Mouse (Mus musculus) layer of hippocampus, adult 18-20 months (tissue): ENCODE data around the gene Prmt2. TPM values are rescaled to one million over a fixed set of nuclear protein-coding genes. Genes with fewer than 3 reads are reported as not detected.

Experiments used
- DNase-seq, 2 experiments: peaks; one replicate each; pipeline ENCODE4 v3.0.0; 2022; ENCODE audit warnings: low spot score in 2 of 2
- microRNA-seq, 2 experiments: library from miRNA; unstranded; fragments of <30 nt; microRNA quantifications; one replicate each; pipeline ENCODE4 v1.2.0; 2021
- total RNA-seq, 2 experiments: library from RNA; stranded (reverse); gene quantifications; 2 replicates each; pipeline ENCODE4 v1.2.3; 2021

Gene Prmt2
- total RNA-seq, 2 experiments from 2014 or later: 77.8 to 83.7 TPM

DNA sequence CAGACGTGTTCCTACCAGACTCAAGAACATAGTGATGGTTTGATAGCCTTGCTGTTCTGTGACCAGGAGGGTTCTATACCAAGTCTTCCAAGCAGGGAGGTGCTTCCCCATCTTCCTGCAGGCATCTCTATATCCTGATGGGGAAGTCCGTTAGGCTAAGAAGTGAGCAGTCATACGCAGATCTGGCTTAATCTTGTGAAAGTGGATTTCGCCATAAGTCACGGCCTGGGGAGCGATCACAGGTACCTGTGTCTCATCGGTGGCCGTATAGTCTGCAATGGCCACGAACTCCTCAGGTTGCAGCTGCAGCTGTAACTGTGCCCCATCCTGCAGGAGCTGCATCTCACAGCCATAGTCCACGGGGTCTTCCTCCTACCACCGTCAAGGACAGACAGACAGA is 11.7 kb downstream of the Prmt2 start:
- no peak for DNase-seq

DNA sequence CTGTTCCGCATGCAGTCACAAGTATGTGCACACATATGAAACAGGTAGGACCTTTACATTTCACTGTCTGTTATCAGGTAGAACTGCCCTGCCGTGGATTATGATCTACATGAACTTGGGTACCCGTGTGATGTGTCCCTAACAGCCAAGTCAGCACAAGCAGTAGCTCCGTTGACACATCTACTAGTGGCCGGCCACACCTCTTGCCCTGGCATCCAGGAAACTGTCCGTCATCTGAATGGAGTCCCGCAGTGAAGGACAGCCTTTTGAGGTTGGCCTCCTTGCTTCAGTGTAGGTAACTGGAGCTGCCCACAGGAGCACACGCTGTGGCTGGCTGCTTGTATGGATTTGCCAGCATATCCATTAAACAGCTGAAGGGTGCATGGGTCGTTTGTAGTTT is 19.4 kb downstream of the Prmt2 start:
- DNase-seq: no peak

DNA sequence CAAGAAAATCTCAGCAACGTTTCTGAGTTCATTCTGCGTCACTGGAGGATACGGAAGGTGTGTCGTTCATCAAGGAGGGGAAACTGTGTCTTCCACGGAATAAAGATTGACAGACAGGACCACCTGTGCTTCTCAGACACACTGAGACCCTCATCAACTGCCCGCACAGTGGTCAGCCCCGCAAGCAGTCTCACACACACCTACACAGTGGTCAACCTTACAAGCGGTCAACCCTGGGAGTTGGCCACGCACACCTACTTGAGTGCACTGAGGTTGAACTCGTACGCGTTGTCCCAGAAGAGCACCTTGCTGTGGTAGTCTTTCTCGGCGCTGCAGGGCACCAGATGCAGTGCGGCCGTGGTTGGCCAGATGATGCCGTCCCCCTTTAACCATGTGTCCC is 20.6 kb downstream of the Prmt2 start:
- no peak for DNase-seq

DNA sequence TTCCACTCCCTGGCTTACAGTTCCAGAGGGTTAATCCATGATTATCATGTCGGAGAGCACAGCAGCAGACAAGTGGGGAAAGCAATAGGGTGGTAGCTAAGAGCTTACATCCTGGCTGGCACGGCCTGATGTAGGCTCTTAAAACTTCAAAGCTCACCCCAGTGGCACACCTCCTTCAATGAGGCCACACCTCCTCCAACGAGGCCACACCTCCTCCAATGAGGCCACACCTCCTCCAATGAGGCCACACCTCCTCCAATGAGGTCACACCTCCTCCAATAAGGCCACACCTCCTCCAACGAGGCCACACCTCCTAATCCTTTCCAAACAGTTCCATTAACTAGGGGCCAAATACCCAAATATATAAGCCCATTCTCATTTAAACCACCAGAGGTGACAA is 23.5 kb downstream of the Prmt2 start:
- no peak for DNase-seq

DNA sequence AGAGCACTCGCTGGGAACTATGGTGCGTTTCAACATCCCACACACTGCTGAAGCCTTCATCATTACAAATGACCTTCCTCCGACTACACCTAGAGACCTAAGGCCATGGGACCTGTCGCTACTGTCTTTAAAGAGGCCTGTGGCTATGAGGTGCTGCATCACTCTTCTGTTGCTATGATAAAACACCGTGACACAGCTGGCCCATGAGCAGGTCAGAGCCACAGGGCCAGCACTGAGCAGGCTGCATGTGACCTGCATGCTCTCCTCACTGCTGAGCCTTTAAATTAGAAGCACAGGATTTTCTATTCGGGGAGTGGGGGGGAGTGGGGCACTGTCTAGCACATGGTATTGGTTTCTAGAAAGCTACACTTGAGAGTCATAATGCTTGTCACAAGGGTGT is 25.5 kb downstream of the Prmt2 start:
- DNase-seq: no peak

DNA sequence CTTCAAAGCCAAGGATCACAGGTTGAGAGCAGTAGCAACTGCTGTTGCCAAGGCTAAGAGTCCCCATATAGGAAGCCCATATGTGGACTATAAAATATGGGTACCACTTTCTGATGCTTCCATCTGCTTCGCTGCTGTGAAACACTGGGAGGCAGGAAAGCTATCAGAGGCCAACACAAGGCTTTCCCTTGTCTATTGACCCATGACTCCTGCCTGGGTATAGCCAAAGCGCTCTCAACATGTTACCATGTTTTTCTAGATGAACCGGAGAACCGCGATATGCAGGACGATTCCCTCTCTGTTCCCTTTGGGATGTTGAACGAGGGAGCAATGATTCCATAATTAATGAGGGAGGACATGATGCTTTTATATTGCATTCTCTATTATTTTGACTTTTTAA is 26.9 kb downstream of the Prmt2 start:
- no peak for DNase-seq

DNA sequence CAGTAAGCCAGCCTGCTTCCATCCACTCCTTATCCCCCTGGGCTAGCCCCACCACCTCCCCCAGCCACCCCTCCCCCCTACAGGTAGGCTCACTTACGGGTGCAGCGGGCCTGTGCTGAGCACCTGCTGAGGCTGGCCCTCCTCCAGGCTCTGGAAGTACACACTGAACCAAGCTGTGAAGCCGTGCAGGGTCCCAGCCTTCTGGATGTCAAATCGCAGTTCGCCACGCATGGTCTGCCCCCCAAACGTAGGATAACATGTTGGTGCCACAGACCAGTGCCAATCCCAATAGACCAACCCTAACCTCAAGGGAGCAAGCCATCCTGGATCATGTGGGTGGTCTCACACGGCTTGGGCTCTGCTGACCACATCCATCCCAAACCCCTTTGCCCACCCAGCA is 28.4 kb downstream of the Prmt2 start:
- DNase-seq: no peak

DNA sequence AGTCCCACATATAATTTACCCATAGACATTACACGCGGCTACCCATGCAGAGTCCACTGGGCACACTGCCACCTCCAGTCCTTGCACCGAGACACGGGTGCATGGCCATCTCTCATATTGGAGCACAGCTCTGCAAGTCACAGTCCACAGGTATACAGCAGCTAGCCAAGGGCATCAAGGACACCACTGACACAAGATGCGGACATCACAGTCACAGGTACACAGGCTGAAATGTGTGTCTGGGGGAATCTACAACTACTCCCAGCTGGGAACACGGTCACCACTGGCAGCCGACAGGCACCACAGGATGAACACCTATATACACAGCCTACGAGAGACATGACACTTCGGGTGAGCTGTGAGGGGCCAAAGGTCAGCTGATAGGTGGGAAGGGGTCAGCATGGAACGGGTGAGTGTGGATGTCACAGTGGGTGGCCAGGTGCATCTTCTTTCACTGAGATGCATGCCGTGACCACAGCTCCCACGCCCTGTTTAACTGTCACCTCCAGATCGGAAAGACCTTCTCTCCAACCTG is 30.3 kb downstream of the Prmt2 start:
- no peak for DNase-seq

DNA sequence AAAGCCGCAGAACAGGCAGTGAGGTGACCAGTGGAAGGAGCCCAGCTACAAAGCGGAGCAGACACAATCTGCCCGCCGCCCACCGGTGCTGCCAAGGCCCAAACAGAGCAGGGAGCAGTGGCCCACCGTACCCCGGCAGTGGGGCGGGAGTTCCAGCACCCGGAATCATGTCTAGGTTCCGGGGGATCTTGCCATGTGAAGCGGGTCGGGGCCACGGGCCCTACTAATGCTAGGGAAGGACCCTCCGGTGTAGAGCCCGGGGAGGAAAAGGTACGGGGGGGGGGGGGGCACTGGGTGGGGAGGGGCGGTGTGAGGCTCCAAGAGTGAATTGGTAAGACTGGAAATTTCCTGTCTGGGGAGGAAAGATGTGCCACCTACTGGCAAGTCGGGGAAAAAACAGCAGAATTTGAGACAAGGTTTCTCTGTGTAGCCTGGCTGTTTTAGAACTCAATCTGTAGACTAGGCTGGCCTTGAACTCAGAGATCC is 33.8 kb downstream of the Prmt2 start:
- peak in 1 of 2 experiments; percentile 70 for DNase-seq

DNA sequence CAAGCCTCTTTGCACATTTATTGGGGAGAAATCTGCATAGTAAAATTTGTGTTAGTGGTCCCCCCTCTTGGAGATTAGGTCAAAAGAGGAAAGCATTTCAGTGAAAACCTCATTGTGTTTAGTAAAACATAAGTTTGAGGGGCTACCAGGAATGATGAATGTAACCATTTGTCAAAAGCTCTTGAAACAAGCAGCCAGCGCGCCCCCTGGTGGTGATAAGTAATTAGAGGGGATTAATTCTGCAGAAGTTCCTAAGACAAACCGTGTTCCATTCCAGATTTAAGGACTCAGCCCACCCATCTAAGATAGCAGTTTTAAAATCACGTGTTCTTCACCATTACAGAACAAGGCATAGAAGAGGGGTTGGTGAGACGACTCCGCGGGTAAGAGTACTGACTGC is 35.7 kb downstream of the Prmt2 start:
- DNase-seq: peak; percentile 33 to 84

DNA sequence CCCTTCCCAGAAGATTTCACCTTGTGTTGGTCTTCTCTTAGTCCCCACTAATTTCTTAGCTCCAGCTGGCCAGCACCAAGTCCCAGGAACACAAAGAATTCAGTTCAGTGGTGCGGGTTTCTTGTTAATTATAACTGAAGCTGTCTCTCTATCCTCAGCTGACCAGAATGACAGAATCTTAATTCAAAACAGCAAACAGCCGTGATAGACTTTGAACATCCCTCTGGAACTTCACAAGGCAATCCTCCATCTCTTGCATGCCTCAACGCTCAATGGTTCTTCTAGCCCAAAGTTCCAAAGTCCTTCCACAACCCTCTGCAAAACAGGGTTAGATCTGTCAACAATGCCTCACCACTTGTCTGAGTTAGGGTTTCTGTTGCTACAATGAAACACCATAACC is 36.2 kb downstream of the Prmt2 start:
- no peak for DNase-seq

DNA sequence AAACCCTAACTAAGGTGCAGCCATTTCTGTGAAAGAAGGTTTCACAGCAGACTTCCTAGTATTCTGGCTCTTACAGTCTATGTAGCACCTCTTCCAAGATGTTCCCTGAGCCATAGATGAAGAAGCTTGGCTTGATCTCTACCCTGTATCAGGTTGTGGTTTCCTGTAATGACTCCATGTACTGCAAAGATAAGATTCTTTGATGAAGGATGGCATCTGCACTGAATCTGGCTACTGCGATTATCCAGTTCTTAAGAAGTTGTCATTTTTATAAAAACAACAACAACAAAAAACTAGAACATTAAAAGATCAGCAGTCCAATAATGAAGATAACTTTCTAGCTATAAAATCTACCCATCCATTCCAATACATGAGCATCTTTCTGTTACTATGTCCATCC is 49.7 kb downstream of the Prmt2 start:
- no peak for DNase-seq

DNA sequence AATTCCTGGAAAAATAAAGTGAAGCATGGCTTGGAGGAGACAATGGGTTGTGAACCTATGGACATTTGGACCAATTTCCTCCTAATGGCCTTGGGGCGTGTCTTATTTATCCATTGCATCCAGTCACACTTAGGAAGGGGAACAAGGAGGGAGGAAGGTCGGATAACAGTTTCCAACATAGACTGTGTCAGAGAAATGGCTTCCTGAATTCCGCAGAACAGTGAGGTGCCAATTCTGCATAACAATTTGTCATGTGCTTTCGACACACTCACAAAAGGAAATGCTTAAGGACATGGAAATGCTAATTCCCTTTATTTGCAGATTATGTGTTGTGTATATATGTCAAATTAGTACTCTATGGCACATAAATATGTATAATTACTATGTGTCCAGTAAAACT is 52.4 kb downstream of the Prmt2 start:
- no peak for DNase-seq

DNA sequence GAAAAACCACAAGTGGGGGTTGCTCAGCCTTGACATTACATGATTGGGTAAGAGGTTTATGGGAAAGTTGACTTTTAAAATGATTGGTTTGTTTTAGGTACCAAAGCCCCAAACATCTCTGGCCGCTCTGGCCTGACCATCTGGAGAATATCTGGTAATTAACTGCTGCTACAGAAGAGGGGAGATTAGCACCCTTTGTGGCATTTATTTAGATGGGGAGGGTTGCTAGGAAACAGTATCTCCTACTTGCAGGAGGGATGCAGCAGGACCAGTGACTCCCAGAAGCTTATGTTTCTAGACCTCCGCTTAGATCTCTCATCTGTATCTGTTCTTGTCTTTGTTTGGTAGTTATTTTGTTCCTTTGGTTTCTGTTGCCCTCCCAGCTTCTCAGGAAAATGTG is 62.8 kb downstream of the Prmt2 start:
- peak in 1 of 2 experiments; percentile 1 for DNase-seq

DNA sequence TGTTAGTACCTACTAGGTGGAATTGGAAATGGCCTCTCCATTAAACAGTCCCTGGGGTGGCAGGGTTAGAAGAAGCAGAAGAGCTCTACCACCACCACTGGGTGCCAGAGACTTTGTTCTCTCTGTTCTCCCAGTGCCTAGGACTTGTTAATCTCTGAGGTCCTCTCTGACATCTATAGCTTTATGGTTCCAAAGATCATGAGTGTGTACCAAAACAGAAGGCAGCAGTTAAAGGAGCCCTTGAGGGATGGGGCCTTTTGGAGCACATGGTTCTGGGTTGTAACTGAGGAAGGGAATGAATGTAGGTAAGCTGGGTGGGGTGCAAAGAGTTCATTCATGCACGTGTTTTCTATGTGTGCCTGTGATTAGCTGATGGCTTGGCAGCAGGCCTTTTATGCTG is 79.7 kb downstream of the Prmt2 start:
- no peak for DNase-seq

DNA sequence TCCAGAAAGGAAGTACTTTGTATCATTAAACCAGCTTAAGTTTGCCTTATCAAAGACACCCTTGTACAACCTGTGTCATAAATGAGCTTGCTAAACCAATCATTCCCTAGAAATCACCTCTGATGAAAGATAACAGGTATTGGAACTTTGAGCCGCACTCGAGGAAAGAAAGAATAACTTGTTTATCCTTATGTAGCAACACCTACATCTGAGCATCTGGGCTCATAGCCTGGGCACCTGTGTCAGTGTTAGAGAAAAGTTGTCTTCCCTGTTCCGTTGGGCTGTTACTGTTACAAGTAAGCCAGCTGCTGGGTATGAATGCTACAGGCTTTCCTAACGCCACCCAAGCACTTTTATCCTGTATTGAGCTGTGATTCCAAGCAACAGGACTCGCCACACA is 80.1 kb downstream of the Prmt2 start:
- no peak for DNase-seq

Small RNA genes lying within 50 kb of the gene (microRNA-seq; reads per million reads assigned to microRNA genes)
- gene Mir678: 0 reads per million in 2 experiments

Other genes with a start within 250 kb of the Prmt2 start
- gene Zfp280b, start 205.2 kb downstream of the Prmt2 start, total RNA-seq: 10 to 100 TPM; 17.0 to 18.9 TPM
- not detected for gene Slc5a4b, start 126.9 kb downstream of the Prmt2 start, total RNA-seq
- gene Slc5a4a, start 90.4 kb downstream of the Prmt2 start, total RNA-seq: not detected
- gene S100b, start 16.0 kb upstream of the Prmt2 start, total RNA-seq: 100 to 1,000 TPM; 156 to 157 TPM
- gene Dip2a, start 107.4 kb upstream of the Prmt2 start, total RNA-seq: 10 to 100 TPM; 56.9 to 59.6 TPM
- gene AC141477.1, start 202.6 kb upstream of the Prmt2 start, total RNA-seq: not detected
- gene Pcnt, start 204.9 kb upstream of the Prmt2 start, total RNA-seq: 10 to 100 TPM; 20.6 to 23.2 TPM
- not detected for gene 2610028H24Rik, start 211.2 kb upstream of the Prmt2 start, total RNA-seq
- 10 to 100 TPM; 57.1 to 58.0 TPM for gene Mcm3ap, start 231.1 kb upstream of the Prmt2 start, total RNA-seq
- gene Ybey, start 231.2 kb upstream of the Prmt2 start, total RNA-seq: 1 to 10 TPM; 4.7 to 4.8 TPM